14 mouse cellular contexts compared by ENCODE assay signal in genomic region chr8:121316009-121316408, GRCm38 (mm10).
A peak's percentile ranks its signal among the peaks of the same experiment; 100 is the strongest.
DNase-seq lines count a peak whose midpoint lies in the region; ATAC-seq and TF ChIP-seq lines count a peak whose summit lies in the region.
"Had no signal": no experiment of that assay in that cellular context is flagged by ENCODE, and none has a peak within 500 bp of the region (broad histone marks: within the 10 kb centered on the region; RNA-seq: fewer than 3 reads in every experiment).

No protein-coding gene starts in this region.

- no peaks in the 10 kb centered on the region for H3K27me3 ChIP-seq in heart, embryonic 13.5 days (replicated peaks)
- H3K27me3 ChIP-seq in heart, adult 2 months (ENCODE audit: control insufficient read depth, insufficient read depth, low read length) = no peaks in the 10 kb centered on the region
- H3K27me3 ChIP-seq in lung, embryonic 15.5 days = no peaks in the 10 kb centered on the region
- 0 out of 2 replicates have a peak, but pooled peaks cover 4% of the 10 kb centered on the region for H3K27me3 ChIP-seq in heart, embryonic 15.5 days
- peaks cover 1% of the 10 kb centered on the region for H3K27me3 ChIP-seq in liver, embryonic 11.5 days (replicated peaks; ENCODE audit: control insufficient read depth, insufficient read depth, low read length)

- no peaks in the 10 kb centered on the region for H3K9me3 ChIP-seq in heart, embryonic 13.5 days
- H3K9me3 ChIP-seq in lung, embryonic 15.5 days = no peaks in the 10 kb centered on the region
- H3K9me3 ChIP-seq in heart, embryonic 15.5 days (replicated peaks) = no peaks in the 10 kb centered on the region
- no peaks in the 10 kb centered on the region for H3K9me3 ChIP-seq in liver, embryonic 11.5 days (ENCODE audit: control insufficient read depth, low read length)
- H3K9me3 ChIP-seq: limb, embryonic 15.5 days; neural tube, embryonic 13.5 days had no signal

- TF ChIP-seq POLR2A in heart, adult 2 months (IDR thresholded peaks at IDR 0.05; ENCODE audit: insufficient read depth, low read depth, low read length) = no peak

- H3K79me2 ChIP-seq in heart, adult 2 months (replicated peaks; ENCODE audit: control insufficient read depth, insufficient read depth, low read length) = no peaks in the 10 kb centered on the region

- no peak for TF ChIP-seq EP300 in heart, adult 2 months (IDR thresholded peaks at IDR 0.05; ENCODE audit: insufficient read depth, low read depth, low read length)

- peak overlapping the region; percentile 25 for H3K4me2 ChIP-seq in heart, embryonic 13.5 days
- no peak overlapping the region for H3K4me2 ChIP-seq in lung, embryonic 15.5 days
- peak overlapping the region; percentile 4; the same call in 1 of the 2 replicates for H3K4me2 ChIP-seq in heart, embryonic 15.5 days
- H3K4me2 ChIP-seq in liver, embryonic 11.5 days = no peak overlapping the region
- H3K4me2 ChIP-seq: limb, embryonic 15.5 days; neural tube, embryonic 13.5 days had no signal

- DNase-seq in heart, adult 2 months = no peak
- DNase-seq in lung, postnatal 36 days = no peak
- peak; percentile 49 for DNase-seq in liver, embryonic 11.5 days (ENCODE audit: low spot score)
- no peak for DNase-seq in gastrocnemius, adult 8-10 months (ENCODE audit: low spot score in 2 of 2)
- DNase-seq in right cerebral cortex, postnatal 36 days (ENCODE audit: low spot score in 2 of 2) = no peak
- DNase-seq: cerebellum, adult 9-10 months; midbrain, embryonic 14.5 days; thymus, adult 18-20 months had no signal

- WGBS in heart, embryonic 13.5 days = 5% methylated on average over 18 of the region's 18 CpGs
- WGBS in heart, adult 2 months = 16% methylated on average over 18 of the region's 18 CpGs
- 10% methylated on average over 18 of the region's 18 CpGs for WGBS in lung, embryonic 15.5 days
- 6% methylated on average over 18 of the region's 18 CpGs for WGBS in heart, embryonic 15.5 days
- WGBS in liver, embryonic 11.5 days = 6% methylated on average over 18 of the region's 18 CpGs

- H3K9ac ChIP-seq in heart, embryonic 13.5 days = peak overlapping the region; percentile 58
- H3K9ac ChIP-seq in heart, adult 2 months (ENCODE audit: low read depth, low read length) = no peak overlapping the region
- 0 out of 2 replicates have a peak overlapping the region, but pooled peaks have one; percentile 30 for H3K9ac ChIP-seq in lung, embryonic 15.5 days
- H3K9ac ChIP-seq in heart, embryonic 15.5 days = peak overlapping the region; percentile 19
- no peak overlapping the region for H3K9ac ChIP-seq in liver, embryonic 11.5 days (ENCODE audit: low read depth, low read length)
- H3K9ac ChIP-seq: limb, embryonic 15.5 days; neural tube, embryonic 13.5 days had no signal

- H3K4me1 ChIP-seq in heart, embryonic 13.5 days = peaks cover 62% of the 10 kb centered on the region
- H3K4me1 ChIP-seq in heart, adult 2 months (ENCODE audit: control insufficient read depth, insufficient read depth, low read length) = peaks cover 3% of the 10 kb centered on the region; the same call in 1 of the 2 replicates
- H3K4me1 ChIP-seq in lung, embryonic 15.5 days = peaks cover 17% of the 10 kb centered on the region
- H3K4me1 ChIP-seq in heart, embryonic 15.5 days (replicated peaks) = peaks cover 31% of the 10 kb centered on the region
- H3K4me1 ChIP-seq in liver, embryonic 11.5 days (replicated peaks; ENCODE audit: control insufficient read depth, insufficient read depth, low read length) = peaks cover 10% of the 10 kb centered on the region

- ATAC-seq in heart, embryonic 13.5 days (ENCODE audit: extremely low read depth, insufficient number of reproducible peaks, low FRiP score, low TSS enrichment) = peak; percentile 52
- no peak for ATAC-seq in lung, embryonic 15.5 days (ENCODE audit: borderline replicate concordance, extremely low read depth, low FRiP score, low TSS enrichment)
- peak; percentile 59 for ATAC-seq in heart, embryonic 15.5 days (replicated peaks; ENCODE audit: insufficient number of reproducible peaks, insufficient read depth, low FRiP score, low read depth)
- no peak; the same call in 1 of the 2 replicates for ATAC-seq in liver, embryonic 11.5 days (replicated peaks; ENCODE audit: low FRiP score)
- ATAC-seq: activated CD4-positive, CD25-positive, alpha-beta regulatory T cell, adult 4 months had no signal

- intact Hi-C loops in heart, adult 2 months (cut with DNase I) = no loop called here

- no peak for TF ChIP-seq CTCF in heart, adult 2 months (IDR thresholded peaks at IDR 0.05)

- H3K27ac ChIP-seq in heart, embryonic 13.5 days (replicated peaks) = peak overlapping the region; percentile 88
- no peak overlapping the region for H3K27ac ChIP-seq in heart, adult 2 months
- H3K27ac ChIP-seq in lung, embryonic 15.5 days = 0 out of 2 replicates have a peak overlapping the region, but pooled peaks have one; percentile 15
- H3K27ac ChIP-seq in heart, embryonic 15.5 days = peak overlapping the region; percentile 74
- H3K27ac ChIP-seq in liver, embryonic 11.5 days (ENCODE audit: low read depth, low read length) = peak overlapping the region; percentile 47
- H3K27ac ChIP-seq: limb, embryonic 15.5 days; neural tube, embryonic 13.5 days had no signal

- H3K4me3 ChIP-seq in heart, embryonic 13.5 days = no peak overlapping the region
- H3K4me3 ChIP-seq in heart, adult 2 months = no peak overlapping the region
- no peak overlapping the region for H3K4me3 ChIP-seq in lung, embryonic 15.5 days
- H3K4me3 ChIP-seq in heart, embryonic 15.5 days = no peak overlapping the region
- no peak overlapping the region for H3K4me3 ChIP-seq in liver, embryonic 11.5 days (ENCODE audit: low read depth, low read length)
- H3K4me3 ChIP-seq: limb, embryonic 15.5 days; neural tube, embryonic 13.5 days had no signal

- H3K36me3 ChIP-seq in heart, embryonic 13.5 days = no peaks in the 10 kb centered on the region
- no peaks in the 10 kb centered on the region for H3K36me3 ChIP-seq in heart, adult 2 months (ENCODE audit: control insufficient read depth, insufficient read depth, low read length)
- H3K36me3 ChIP-seq in lung, embryonic 15.5 days = no peaks in the 10 kb centered on the region
- no peaks in the 10 kb centered on the region for H3K36me3 ChIP-seq in heart, embryonic 15.5 days
- no peaks in the 10 kb centered on the region for H3K36me3 ChIP-seq in liver, embryonic 11.5 days (ENCODE audit: control insufficient read depth, insufficient read depth, low read length)
- H3K36me3 ChIP-seq: limb, embryonic 15.5 days; neural tube, embryonic 13.5 days had no signal

Comparison
In these comparisons a context has a peak if more than half of its experiments do, and no peak if none do; other contexts are left out.
1. H3K9ac ChIP-seq: peak in heart, embryonic 13.5 days (single experiment), lung, embryonic 15.5 days (single experiment) and heart, embryonic 15.5 days (single experiment); none in heart, adult 2 months (single experiment) and liver, embryonic 11.5 days (single experiment).
2. ATAC-seq: peak in heart, embryonic 13.5 days (single experiment) and heart, embryonic 15.5 days (single experiment); none in lung, embryonic 15.5 days (single experiment) and liver, embryonic 11.5 days (single experiment).
3. H3K4me2 ChIP-seq: peak in heart, embryonic 13.5 days (single experiment) and heart, embryonic 15.5 days (single experiment); none in lung, embryonic 15.5 days (single experiment) and liver, embryonic 11.5 days (single experiment).